Mouse (Mus musculus) midbrain, embryonic 12.5 days (tissue): ENCODE results near the gene Rbbp6. TPM values are rescaled to one million over a fixed set of nuclear protein-coding genes. Genes with fewer than 3 reads are reported as not detected.

Experiments
- ATAC-seq: fragments of 200-750 bp; cut with Nextera tagmentation; 2 replicates; pipeline ENCODE4 v1.8.0; 2017; ENCODE audit warnings: low read depth, moderate TSS enrichment, moderate library complexity; ENCODE audit not compliant: low FRiP score
- H3K27ac ChIP-seq: fragments of 300-500 bp; sonication (generic); replicated peaks from 2 replicates; pipeline ENCODE4 v1.5.1; 2016; ENCODE audit warnings: mild to moderate bottlenecking
- H3K27me3 ChIP-seq: fragments of 300-500 bp; sonication (generic); 2 replicates; pipeline ENCODE4 v1.6.1; 2016; ENCODE audit warnings: mild to moderate bottlenecking
- H3K36me3 ChIP-seq: fragments of 300-500 bp; sonication (generic); 2 replicates; pipeline ENCODE4 v1.6.1; 2016
- H3K4me1 ChIP-seq: fragments of 300-500 bp; sonication (generic); 2 replicates; pipeline ENCODE4 v1.6.1; 2016
- H3K4me2 ChIP-seq: fragments of 300-500 bp; sonication (generic); replicated peaks from 2 replicates; pipeline ENCODE4 v1.6.1; 2016; ENCODE audit warnings: mild to moderate bottlenecking, moderate library complexity
- H3K4me3 ChIP-seq: fragments of 300-500 bp; sonication (generic); 2 replicates; pipeline ENCODE4 v1.5.1; 2016; ENCODE audit warnings: mild to moderate bottlenecking
- H3K9ac ChIP-seq: fragments of 300-500 bp; sonication (generic); replicated peaks from 2 replicates; pipeline ENCODE4 v1.6.1; 2016; ENCODE audit warnings: mild to moderate bottlenecking, moderate library complexity
- H3K9me3 ChIP-seq: fragments of 300-500 bp; sonication (generic); 2 replicates; pipeline ENCODE4 v1.6.1; 2016; ENCODE audit warnings: mild to moderate bottlenecking
- WGBS: fragments of 180-500 bp; shearing (Covaris S2); methylation state at CpG from one replicate; pipeline ENCODE4 v1.1.7; 2016; 5-methylcytosine and 5-hydroxymethylcytosine counted together
- polyA plus RNA-seq: library from polyadenylated mRNA; unstranded; fragments of >200 nt; fragmentation: Nextera tagmentation; extraction: Ambion mirVana; gene quantifications from 2 replicates; pipeline ENCODE4 v1.2.1, GENCODE M21; 2016

Rbbp6 gene
- polyA plus RNA-seq, 1 experiment from 2014 or later = 37.7 TPM

GRCm38 (mm10) chr7:122949268-122949667 lies 16.2 kb upstream of the Rbbp6 start:
- WGBS = 90% methylated on average over 3 of the region's 3 CpGs
- H3K27me3 ChIP-seq = no peaks in the 10 kb centered on the region
- H3K36me3 ChIP-seq = no peaks in the 10 kb centered on the region
- no peak overlapping the region for H3K9ac ChIP-seq
- H3K27ac ChIP-seq = no peak overlapping the region
- H3K9me3 ChIP-seq = no peaks in the 10 kb centered on the region
- no peaks in the 10 kb centered on the region for H3K4me1 ChIP-seq
- H3K4me3 ChIP-seq = no peak overlapping the region
- no peak for ATAC-seq
- no peak overlapping the region for H3K4me2 ChIP-seq

DNA sequence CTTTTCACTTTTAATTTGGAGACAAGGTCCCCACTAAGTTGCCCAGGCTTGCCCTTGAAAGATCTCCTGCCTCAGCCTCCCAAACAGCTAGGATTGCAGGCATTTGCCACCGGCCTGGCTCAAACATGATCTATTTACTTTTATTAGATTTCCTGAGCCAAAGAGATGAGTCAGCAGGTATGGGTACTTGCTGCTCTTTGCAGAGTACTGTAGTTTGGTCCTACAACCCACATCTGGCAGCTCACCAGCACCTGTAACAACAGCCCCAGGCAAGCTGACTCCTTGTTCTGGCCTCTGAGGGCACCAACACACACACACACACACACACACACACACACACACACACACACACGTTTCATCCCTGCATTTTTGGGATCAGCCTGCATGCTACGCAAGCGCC lies 14.0 kb upstream of the Rbbp6 start:
- no peak overlapping the region for H3K4me2 ChIP-seq
- no peak for ATAC-seq
- H3K9me3 ChIP-seq = no peaks in the 10 kb centered on the region
- H3K9ac ChIP-seq = no peak overlapping the region
- no peaks in the 10 kb centered on the region for H3K4me1 ChIP-seq
- no peaks in the 10 kb centered on the region for H3K27me3 ChIP-seq
- no peak overlapping the region for H3K27ac ChIP-seq
- 82% methylated on average over 4 of the region's 4 CpGs for WGBS
- no peaks in the 10 kb centered on the region for H3K36me3 ChIP-seq
- H3K4me3 ChIP-seq = no peak overlapping the region

GRCm38 (mm10) chr7:122952066-122952465 lies 13.4 kb upstream of the Rbbp6 start:
- Histone ChIP-seq H3K9me3 (no peaks in the 10 kb centered on the region), H3K27me3 (no peaks in the 10 kb centered on the region), H3K9ac (no peak overlapping the region), H3K4me3 (no peak overlapping the region), H3K4me1 (no peaks in the 10 kb centered on the region), H3K36me3 (no peaks in the 10 kb centered on the region), H3K27ac (no peak overlapping the region), H3K4me2 (no peak overlapping the region)
- no peak for ATAC-seq
- 78% methylated on average over 5 of the region's 6 CpGs for WGBS

GRCm38 (mm10) chr7:122954451-122955225 lies 10.8 kb upstream of the Rbbp6 start:
- no peaks in the 10 kb centered on the region for H3K9me3 ChIP-seq
- H3K36me3 ChIP-seq = no peaks in the 10 kb centered on the region
- H3K4me1 ChIP-seq = no peaks in the 10 kb centered on the region
- no peaks in the 10 kb centered on the region for H3K27me3 ChIP-seq
- ATAC-seq = no peak
- no peak overlapping the region for H3K27ac ChIP-seq
- 85% methylated on average over 11 of the region's 11 CpGs for WGBS
- no peak overlapping the region for H3K4me2 ChIP-seq
- H3K4me3 ChIP-seq = no peak overlapping the region
- no peak overlapping the region for H3K9ac ChIP-seq

DNA sequence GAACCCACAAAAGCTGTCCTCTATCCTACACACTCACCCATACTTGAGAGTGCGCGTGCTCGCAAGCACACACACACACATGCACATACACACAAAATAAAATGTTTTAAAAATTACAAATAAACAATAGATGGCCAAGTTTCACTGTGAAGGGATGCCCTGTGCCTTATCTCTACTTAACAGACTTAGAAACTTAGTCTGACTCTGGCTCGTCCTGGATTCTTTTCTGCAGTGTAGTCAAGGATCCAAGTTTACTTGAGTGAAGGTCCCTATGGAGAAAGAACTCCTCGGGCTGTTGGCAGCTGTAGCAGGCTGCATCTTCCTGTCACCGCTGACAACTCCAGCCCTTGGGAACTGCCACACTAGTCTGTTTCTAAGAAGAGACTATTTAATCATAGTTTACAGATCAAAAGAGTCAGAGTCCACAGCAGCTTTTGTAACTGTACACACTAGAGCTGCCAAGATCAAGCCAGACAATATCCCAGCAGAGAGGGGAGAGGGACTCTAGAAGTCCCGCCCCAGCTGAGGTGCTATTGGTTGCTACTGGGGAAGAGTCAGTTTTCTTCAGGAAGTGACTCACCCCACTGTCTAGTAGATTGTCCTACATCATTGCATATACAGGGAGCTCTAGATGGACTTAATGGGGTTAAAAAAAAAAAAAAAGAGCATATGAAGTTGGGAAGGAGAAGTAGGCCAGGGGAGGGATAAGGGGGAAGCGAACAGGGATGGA lies 10.1 kb upstream of the Rbbp6 start:
- H3K4me3 ChIP-seq = no peak overlapping the region
- WGBS = 79% methylated on average over 8 of the region's 8 CpGs

DNA sequence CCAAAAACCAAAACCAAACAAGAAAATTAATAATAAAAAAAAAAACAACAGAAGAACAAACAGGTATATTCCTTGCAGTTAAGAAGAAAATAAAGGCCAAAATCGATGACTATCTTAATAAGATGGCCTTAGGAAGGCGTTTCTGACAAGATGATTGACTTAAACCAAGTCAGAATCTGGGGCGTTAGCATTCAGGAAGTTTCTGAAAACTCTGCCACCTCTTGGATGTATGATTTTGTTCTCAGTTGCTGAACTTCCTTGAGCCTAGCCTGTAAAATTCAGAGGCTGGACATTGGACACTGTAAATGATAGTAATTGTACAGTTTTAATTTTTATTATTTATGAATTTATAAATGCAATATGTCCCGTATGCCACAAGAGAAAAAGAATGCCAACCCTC lies 3.3 kb downstream of the Rbbp6 start:
- Histone ChIP-seq H3K27me3 (no peaks in the 10 kb centered on the region), H3K36me3 (peaks cover 8% of the 10 kb centered on the region), H3K4me2 (peak overlapping the region; percentile 96), H3K4me3 (peak overlapping the region; percentile 100), H3K4me1 (peaks cover 26% of the 10 kb centered on the region), H3K9me3 (no peaks in the 10 kb centered on the region), H3K9ac (peak overlapping the region; percentile 56; the same call in 1 of the 2 replicates), H3K27ac (0 out of 2 replicates have a peak overlapping the region, but pooled peaks have one; percentile 68)
- 72% methylated on average over 4 of the region's 4 CpGs for WGBS
- ATAC-seq = no peak

More for the DNA sequence above, 10.1 kb upstream of the Rbbp6 start:
- Histone ChIP-seq H3K4me2 (no peak overlapping the region), H3K9ac (no peak overlapping the region), H3K9me3 (no peaks in the 10 kb centered on the region), H3K4me1 (no peaks in the 10 kb centered on the region), H3K27ac (no peak overlapping the region), H3K36me3 (no peaks in the 10 kb centered on the region), H3K27me3 (no peaks in the 10 kb centered on the region)
- no peak for ATAC-seq

- Histone ChIP-seq H3K4me2 (peak overlapping the region; percentile 96), H3K9me3 (no peaks in the 10 kb centered on the region), H3K27ac (peak overlapping the region; percentile 87), H3K27me3 (no peaks in the 10 kb centered on the region), H3K36me3 (peaks cover 8% of the 10 kb centered on the region), H3K4me3 (peak overlapping the region; percentile 100), H3K9ac (peak overlapping the region; percentile 100), H3K4me1 (peaks cover 30% of the 10 kb centered on the region)
- WGBS = 1% methylated on average over 62 of the region's 62 CpGs
- ATAC-seq = peak; percentile 98
Measured at GRCm38 (mm10) chr7:122969231-122970032, 3.9 kb downstream of the Rbbp6 start.

- under 1% methylated on average over 63 of the region's 69 CpGs for WGBS
- Histone ChIP-seq H3K27me3 (no peaks in the 10 kb centered on the region), H3K4me3 (peak overlapping the region; percentile 100), H3K9me3 (no peaks in the 10 kb centered on the region), H3K36me3 (peaks cover 8% of the 10 kb centered on the region), H3K4me1 (peaks cover 32% of the 10 kb centered on the region), H3K27ac (peak overlapping the region; percentile 87), H3K4me2 (peak overlapping the region; percentile 96), H3K9ac (peak overlapping the region; percentile 100)
- ATAC-seq = peak; percentile 38
Measured at GRCm38 (mm10) chr7:122970119-122970781, 4.8 kb downstream of the Rbbp6 start.

GRCm38 (mm10) chr7:122970864-122971420 lies 5.5 kb downstream of the Rbbp6 start:
- Histone ChIP-seq H3K4me1 (peaks cover 32% of the 10 kb centered on the region), H3K4me2 (peak overlapping the region; percentile 96), H3K27ac (peak overlapping the region; percentile 87; the same call in 1 of the 2 replicates), H3K9ac (peak overlapping the region; percentile 100), H3K36me3 (peaks cover 13% of the 10 kb centered on the region), H3K27me3 (no peaks in the 10 kb centered on the region), H3K4me3 (peak overlapping the region; percentile 100), H3K9me3 (no peaks in the 10 kb centered on the region)
- ATAC-seq = no peak
- WGBS = under 1% methylated on average over 14 of the region's 14 CpGs

- Histone ChIP-seq H3K4me2 (peak overlapping the region; percentile 96), H3K36me3 (peaks cover 20% of the 10 kb centered on the region), H3K27ac (no peak overlapping the region), H3K27me3 (no peaks in the 10 kb centered on the region), H3K4me3 (peak overlapping the region; percentile 100), H3K9ac (peak overlapping the region; percentile 100; the same call in 1 of the 2 replicates), H3K4me1 (peaks cover 32% of the 10 kb centered on the region), H3K9me3 (no peaks in the 10 kb centered on the region)
- no peak for ATAC-seq
- 92% methylated on average over 4 of the region's 4 CpGs for WGBS
Measured at GRCm38 (mm10) chr7:122972006-122972689, 6.7 kb downstream of the Rbbp6 start.

DNA sequence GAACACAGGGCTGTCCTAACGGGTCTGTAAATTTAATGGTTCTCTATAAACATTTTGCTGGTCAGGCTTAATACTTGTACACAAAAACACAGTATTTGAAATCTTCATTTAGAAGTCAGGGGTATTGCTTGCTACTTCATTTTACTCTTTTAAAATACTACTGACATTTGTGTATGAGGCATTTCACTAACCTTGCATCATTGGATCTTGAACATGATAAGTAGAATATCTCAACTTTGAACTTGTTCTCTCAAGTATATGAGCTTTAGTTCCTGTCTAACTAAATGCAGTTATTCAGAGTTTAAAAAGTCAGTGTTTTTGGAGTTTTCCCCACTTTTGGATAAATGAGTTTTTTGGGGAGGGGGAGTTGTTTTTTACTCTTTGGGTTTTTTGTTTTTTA lies 14.0 kb downstream of the Rbbp6 start:
- Histone ChIP-seq H3K27ac (no peak overlapping the region), H3K9me3 (no peaks in the 10 kb centered on the region), H3K9ac (no peak overlapping the region), H3K4me2 (no peak overlapping the region), H3K4me1 (0 out of 2 replicates have a peak, but pooled peaks cover under 1% of the 10 kb centered on the region), H3K4me3 (no peak overlapping the region), H3K27me3 (no peaks in the 10 kb centered on the region), H3K36me3 (peaks cover 35% of the 10 kb centered on the region)
- 95% methylated on average over 1 of the region's 1 CpGs for WGBS
- ATAC-seq = no peak
